Mouse (Mus musculus): ENCODE data around the gene Gtf3a.

DNA sequence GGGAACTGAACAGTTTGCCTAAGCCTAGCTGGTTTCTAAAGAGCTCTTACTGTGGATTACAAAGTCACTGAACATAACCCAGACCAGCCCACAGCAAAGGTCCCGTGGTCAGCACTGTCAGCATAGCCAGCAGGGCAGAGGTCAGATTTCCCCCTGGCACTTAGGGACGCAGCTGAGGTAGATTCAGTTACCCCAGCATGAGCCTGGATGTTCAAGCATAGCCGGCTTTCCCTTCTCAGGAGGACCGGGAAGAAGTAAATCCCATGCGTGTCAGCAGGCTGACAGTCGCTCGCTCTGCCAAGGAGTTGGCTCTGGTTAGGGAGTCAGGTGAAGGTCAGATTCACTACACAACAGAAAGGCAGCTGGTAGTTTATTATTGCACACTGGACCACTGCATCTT, 6.1 kb downstream of the Gtf3a start:
- TF ChIP-seq EP300 (IDR thresholded peaks at IDR 0.05; ENCODE audit: insufficient read depth, low read depth, low read length) (no peak), CTCF (IDR thresholded peaks at IDR 0.05; ENCODE audit: low read depth, low read length) (no peak), POLR2A (IDR thresholded peaks at IDR 0.05; ENCODE audit: insufficient read depth, low read length) (no peak)
